Mouse (Mus musculus): ENCODE data around the gene Swi5. TPM values are rescaled to one million over a fixed set of nuclear protein-coding genes. Genes with fewer than 3 reads are reported as not detected.

Gene Swi5
- total and polyA plus RNA-seq, 2 experiments from 2014 or later, result 290 to 407 TPM

DNA sequence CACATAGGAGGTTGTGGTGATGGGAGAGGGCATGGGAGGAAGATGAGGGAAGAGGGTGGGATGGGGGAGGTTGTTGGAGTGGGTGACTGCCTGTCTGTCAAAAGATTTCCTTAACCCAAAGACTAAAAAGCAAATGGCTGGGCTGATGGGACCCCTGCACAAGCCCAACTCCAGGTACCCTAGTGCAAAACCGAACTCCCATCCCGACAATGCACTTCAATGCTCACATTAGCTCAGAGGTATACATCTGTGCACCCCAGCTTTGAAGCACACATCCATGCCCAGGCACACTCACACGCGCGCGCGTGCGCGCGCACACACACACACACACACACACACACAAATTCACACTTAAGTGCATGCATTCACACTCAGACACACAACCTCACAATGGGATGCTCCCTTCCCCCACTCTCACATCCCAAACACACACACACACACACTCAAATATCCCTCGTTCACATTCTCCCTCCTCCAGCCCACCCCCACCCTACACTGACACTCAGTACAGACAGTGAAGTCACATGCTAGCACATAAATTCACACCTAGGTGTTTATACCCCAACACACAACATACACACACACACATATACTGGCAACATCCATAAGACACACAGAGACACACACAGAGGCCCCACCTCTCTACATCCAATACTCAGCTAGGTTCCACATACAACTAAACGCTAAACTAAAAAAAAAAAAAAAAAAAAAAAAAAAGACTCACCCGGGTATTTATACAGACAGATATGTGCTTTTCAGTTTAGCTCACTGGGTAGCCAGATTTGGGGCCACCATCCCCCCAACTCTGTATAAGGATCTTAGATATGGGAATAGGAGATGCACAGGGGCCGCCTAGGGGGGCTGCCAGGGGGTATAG, 31.1 kb upstream of the Swi5 start:
- peaks cover 40% of the 10 kb centered on the region for H3K36me3 ChIP-seq (ENCODE audit: insufficient read depth)
- DNase-seq (no peak), ATAC-seq (no peak)
- no peaks in the 10 kb centered on the region for H3K9me3 ChIP-seq (ENCODE audit: low read length)
- H3K27ac ChIP-seq (ENCODE audit: low read depth, low read length), result no peak overlapping the region
- H3K27me3 ChIP-seq (ENCODE audit: insufficient read depth, low read length), result no peaks in the 10 kb centered on the region
- 0 out of 2 replicates have a peak overlapping the region, but pooled peaks have one; percentile 19 for H3K4me2 ChIP-seq (ENCODE audit: low read depth)
- H3K4me1 ChIP-seq (ENCODE audit: insufficient read depth), result no peaks in the 10 kb centered on the region
- no peak overlapping the region for H3K9ac ChIP-seq
- 79% methylated on average over 14 of the region's 14 CpGs for WGBS
- TF ChIP-seq CTCF (IDR thresholded peaks at IDR 0.05; ENCODE audit: low read depth), result no peak
- no peak overlapping the region for H3K4me3 ChIP-seq (ENCODE audit: low read depth, low read length)

DNA sequence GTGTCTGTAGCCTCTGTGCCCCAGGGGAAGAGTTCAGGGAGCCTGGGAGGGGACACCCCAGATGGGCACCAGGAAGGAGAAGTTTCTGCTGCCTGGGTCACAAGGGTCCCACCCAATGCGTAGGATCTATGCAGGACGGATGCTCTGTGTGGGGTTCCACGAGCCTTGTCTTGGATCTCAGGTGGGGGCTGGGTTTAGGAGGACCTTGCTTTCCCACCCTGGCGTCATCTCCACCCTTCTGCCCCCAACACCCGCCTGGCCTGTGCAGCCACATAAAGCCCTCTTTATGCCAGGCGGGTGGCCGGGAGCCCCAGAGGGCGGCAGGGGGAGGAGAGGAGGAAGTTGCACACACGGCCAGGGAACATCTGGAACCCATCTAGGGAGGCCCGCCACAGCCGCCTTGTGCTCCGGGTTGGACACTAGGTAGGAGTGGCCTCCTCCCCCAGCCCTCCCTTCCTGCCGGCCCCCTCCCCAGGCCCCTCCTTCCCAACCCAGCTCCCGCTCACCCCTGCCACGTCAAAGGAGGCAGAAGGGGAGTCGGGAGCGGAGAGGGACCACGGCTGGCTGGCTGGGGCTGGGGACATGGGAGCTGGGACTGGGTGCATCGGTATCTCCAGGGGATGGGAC, 30.0 kb upstream of the Swi5 start:
- no peak for TF ChIP-seq CTCF (IDR thresholded peaks at IDR 0.05; ENCODE audit: low read depth)
- no peaks in the 10 kb centered on the region for H3K27me3 ChIP-seq (ENCODE audit: insufficient read depth, low read length)
- H3K27ac ChIP-seq (ENCODE audit: low read depth, low read length), result no peak overlapping the region
- H3K36me3 ChIP-seq (ENCODE audit: insufficient read depth), result peaks cover 34% of the 10 kb centered on the region; the same call in 1 of the 2 replicates
- no peaks in the 10 kb centered on the region for H3K4me1 ChIP-seq (ENCODE audit: insufficient read depth)
- DNase-seq, result no peak
- H3K9ac ChIP-seq, result no peak overlapping the region
- no peaks in the 10 kb centered on the region for H3K9me3 ChIP-seq (ENCODE audit: low read length)
- ATAC-seq, result peak; percentile 8; the same call in 1 of the 2 replicates
- H3K4me3 ChIP-seq (ENCODE audit: low read depth, low read length), result no peak overlapping the region
- peak overlapping the region; percentile 19 for H3K4me2 ChIP-seq (ENCODE audit: low read depth)
- WGBS, result 16% methylated on average over 19 of the region's 19 CpGs

DNA sequence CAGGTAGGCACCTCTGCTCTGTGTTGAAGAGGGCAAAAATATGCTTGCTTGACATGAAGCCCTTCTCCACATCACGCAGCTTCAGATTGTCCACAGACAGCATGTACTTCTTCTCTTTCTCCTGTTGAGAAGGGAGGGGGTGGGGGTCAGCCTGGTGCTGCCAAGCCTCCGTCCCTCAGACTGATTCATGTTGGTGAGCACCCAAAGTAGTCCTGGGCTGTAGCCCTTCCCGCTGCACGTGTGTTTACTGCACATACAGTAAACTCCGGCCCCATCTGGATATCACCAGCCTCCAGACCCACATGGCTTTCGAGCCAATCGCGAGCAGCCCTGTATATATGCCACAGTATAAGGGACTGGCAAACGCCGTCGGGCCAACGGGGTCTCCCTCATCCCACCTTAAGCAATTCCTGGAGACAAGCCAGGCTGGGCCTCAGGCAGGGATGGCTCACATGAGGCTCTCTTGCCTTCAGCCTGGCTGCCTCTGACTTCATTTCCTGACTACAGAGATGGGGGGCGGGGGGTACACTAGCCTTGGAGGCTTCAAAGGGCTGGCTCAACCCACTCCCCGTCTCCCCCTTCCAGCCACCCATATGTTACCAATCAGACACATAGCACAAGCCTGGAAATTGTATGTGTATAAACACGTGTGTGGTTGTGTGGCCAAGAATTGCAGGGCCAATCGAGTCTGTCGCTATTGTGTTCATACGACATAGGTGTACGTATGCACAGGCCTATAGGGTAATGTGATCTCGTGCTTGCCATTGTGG, 29.2 kb upstream of the Swi5 start:
- Histone ChIP-seq H3K9ac (no peak overlapping the region), H3K27me3 (ENCODE audit: insufficient read depth, low read length) (no peaks in the 10 kb centered on the region), H3K36me3 (ENCODE audit: insufficient read depth) (peaks cover 32% of the 10 kb centered on the region; the same call in 1 of the 2 replicates), H3K27ac (ENCODE audit: low read depth, low read length) (no peak overlapping the region), H3K4me1 (ENCODE audit: insufficient read depth) (no peaks in the 10 kb centered on the region), H3K4me2 (ENCODE audit: low read depth) (no peak overlapping the region), H3K9me3 (ENCODE audit: low read length) (no peaks in the 10 kb centered on the region), H3K4me3 (ENCODE audit: low read depth, low read length) (no peak overlapping the region)
- ATAC-seq (0 out of 2 replicates have a peak, but pooled peaks have one; percentile 14), DNase-seq (no peak)
- TF ChIP-seq CTCF (IDR thresholded peaks at IDR 0.05; ENCODE audit: low read depth), result no peak
- 65% methylated on average over 20 of the region's 20 CpGs for WGBS

DNA sequence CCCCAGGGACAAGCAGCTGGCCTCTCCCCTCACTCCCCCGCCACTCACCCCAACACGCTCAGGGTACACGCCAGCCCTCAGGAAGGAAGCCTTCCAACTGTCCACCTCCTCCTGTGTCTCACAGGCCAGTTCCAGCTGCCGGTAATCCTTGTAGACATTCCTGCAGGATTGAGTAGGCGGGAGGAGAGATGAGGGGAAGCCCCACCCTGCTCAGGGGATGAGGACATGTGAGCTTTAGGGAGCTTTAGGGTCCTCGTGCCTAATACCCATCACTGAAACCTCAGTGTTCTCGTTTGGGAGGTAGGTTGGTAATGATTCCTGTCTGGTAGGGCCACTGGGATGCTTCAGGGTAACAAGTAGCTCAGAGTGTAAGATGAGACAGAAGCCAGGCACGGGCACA, 27.9 kb upstream of the Swi5 start:
- DNase-seq (no peak), ATAC-seq (no peak)
- Histone ChIP-seq H3K36me3 (ENCODE audit: insufficient read depth) (peaks cover 33% of the 10 kb centered on the region; the same call in 1 of the 2 replicates), H3K4me1 (ENCODE audit: insufficient read depth) (peaks cover 8% of the 10 kb centered on the region; the same call in 1 of the 2 replicates), H3K27ac (ENCODE audit: low read depth, low read length) (no peak overlapping the region), H3K27me3 (ENCODE audit: insufficient read depth, low read length) (no peaks in the 10 kb centered on the region), H3K9me3 (ENCODE audit: low read length) (no peaks in the 10 kb centered on the region), H3K4me2 (ENCODE audit: low read depth) (no peak overlapping the region), H3K4me3 (ENCODE audit: low read depth, low read length) (no peak overlapping the region), H3K9ac (no peak overlapping the region)
- TF ChIP-seq CTCF (IDR thresholded peaks at IDR 0.05; ENCODE audit: low read depth), result no peak
- WGBS, result 20% methylated on average over 8 of the region's 8 CpGs

DNA sequence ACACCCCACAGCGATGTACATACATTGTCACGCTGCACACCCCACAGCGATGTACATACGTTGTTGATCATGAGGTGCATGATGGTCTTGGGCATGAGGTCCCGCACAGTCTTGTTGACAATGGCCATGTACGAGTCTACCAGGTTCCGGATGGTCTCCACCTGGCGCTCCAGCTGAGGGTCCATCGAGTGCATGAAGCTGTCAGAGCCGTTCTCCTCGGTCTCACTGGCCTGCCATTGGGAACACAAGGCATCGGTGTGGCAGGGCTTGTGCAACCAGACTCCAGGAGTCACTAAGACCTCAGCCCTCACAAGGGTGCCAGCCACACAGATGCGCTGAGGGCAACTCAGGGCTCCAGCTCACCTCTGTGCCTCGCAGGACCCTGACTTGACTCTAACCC, 27.0 kb upstream of the Swi5 start:
- 97% methylated on average over 14 of the region's 14 CpGs for WGBS
- peaks cover 34% of the 10 kb centered on the region for H3K36me3 ChIP-seq (ENCODE audit: insufficient read depth)
- DNase-seq (no peak), ATAC-seq (no peak)
- peaks cover 8% of the 10 kb centered on the region; the same call in 1 of the 2 replicates for H3K4me1 ChIP-seq (ENCODE audit: insufficient read depth)
- H3K27ac ChIP-seq (ENCODE audit: low read depth, low read length), result no peak overlapping the region
- H3K9ac ChIP-seq, result no peak overlapping the region
- no peak overlapping the region for H3K4me2 ChIP-seq (ENCODE audit: low read depth)
- TF ChIP-seq CTCF (IDR thresholded peaks at IDR 0.05; ENCODE audit: low read depth), result no peak
- no peak overlapping the region for H3K4me3 ChIP-seq (ENCODE audit: low read depth, low read length)
- no peaks in the 10 kb centered on the region for H3K27me3 ChIP-seq (ENCODE audit: insufficient read depth, low read length)
- no peaks in the 10 kb centered on the region for H3K9me3 ChIP-seq (ENCODE audit: low read length)

DNA sequence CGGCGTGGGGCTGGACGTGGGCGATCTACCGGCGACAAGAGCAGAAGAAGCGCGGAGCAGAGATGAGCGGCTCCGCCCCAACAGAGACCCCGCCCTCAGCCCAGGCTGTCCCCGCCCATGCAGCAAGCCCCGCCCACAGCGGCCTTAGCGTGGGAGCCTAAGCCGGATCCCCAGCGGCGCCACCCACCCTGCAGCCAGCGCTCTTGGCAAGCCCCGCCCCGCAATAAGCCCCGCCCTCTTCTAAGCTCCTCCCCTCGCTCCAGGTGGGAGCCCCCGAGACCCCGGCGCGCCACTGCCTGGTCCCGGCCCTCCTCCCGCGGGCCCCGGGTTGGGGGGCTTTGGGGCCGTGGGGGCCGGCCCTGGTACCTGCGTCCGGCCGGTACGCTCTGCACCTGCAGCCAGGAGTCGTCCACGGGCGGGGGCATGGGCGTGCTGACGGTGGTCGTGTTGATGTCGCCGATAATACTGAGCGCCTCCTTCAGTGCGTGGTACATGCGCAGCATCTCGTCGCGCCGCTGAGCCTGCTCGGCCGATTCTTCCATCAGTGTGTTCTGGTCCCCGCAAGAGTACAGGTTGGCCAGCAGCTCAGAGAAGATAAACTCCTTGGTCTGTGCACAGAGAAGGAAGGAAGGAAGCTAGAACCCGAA, 24.6 kb upstream of the Swi5 start:
- H3K27ac ChIP-seq (ENCODE audit: low read depth, low read length), result 0 out of 2 replicates have a peak overlapping the region, but pooled peaks have one; percentile 21
- peak; percentile 78 for ATAC-seq

More for the DNA sequence above, 24.6 kb upstream of the Swi5 start:
- H3K27me3 ChIP-seq (ENCODE audit: insufficient read depth, low read length), result no peaks in the 10 kb centered on the region
- peak overlapping the region; percentile 59 for H3K9ac ChIP-seq
- DNase-seq, result peak; percentile 82
- H3K9me3 ChIP-seq (ENCODE audit: low read length), result no peaks in the 10 kb centered on the region
- H3K4me2 ChIP-seq (ENCODE audit: low read depth), result peak overlapping the region; percentile 95
- peaks cover 8% of the 10 kb centered on the region; the same call in 1 of the 2 replicates for H3K4me1 ChIP-seq (ENCODE audit: insufficient read depth)
- 3% methylated on average over 48 of the region's 56 CpGs for WGBS
- TF ChIP-seq CTCF (IDR thresholded peaks at IDR 0.05; ENCODE audit: low read depth), result 0 out of 2 replicates have a peak, but pooled peaks have one; percentile 18
- peaks cover 51% of the 10 kb centered on the region for H3K36me3 ChIP-seq (ENCODE audit: insufficient read depth)
- H3K4me3 ChIP-seq (ENCODE audit: low read depth, low read length), result peak overlapping the region; percentile 42
